Mouse (Mus musculus) forebrain, embryonic 16.5 days (tissue): ENCODE measurements at regions not wholly inside any gene's neighbourhood (a gene's known extent, or its start where the extent isn't known, plus 50 kb on each side); places are given as distances from the start of the nearest gene placed in this dataset.

Experiments
- ATAC-seq: fragments of 200-750 bp; cut with Nextera tagmentation; 2 replicates; pipeline ENCODE4 v1.8.0; 2017; ENCODE audit warnings: mild to moderate bottlenecking, moderate library complexity
- H3K27ac ChIP-seq: fragments of 300-500 bp; sonication (generic); 2 replicates; pipeline ENCODE4 v1.5.1; 2014; ENCODE audit warnings: low read length, control low read depth
- H3K27me3 ChIP-seq: fragments of 300-500 bp; sonication (generic); replicated peaks from 2 replicates; pipeline ENCODE4 v1.6.1; 2014; ENCODE audit warnings: low read length; ENCODE audit not compliant: control insufficient read depth, insufficient read depth
- H3K36me3 ChIP-seq: fragments of 300-500 bp; sonication (generic); 2 replicates; pipeline ENCODE4 v1.6.1; 2014; ENCODE audit not compliant: control insufficient read depth, insufficient read depth
- H3K4me1 ChIP-seq: fragments of 300-500 bp; sonication (generic); replicated peaks from 2 replicates; pipeline ENCODE4 v1.6.1; 2014; ENCODE audit warnings: low read length; ENCODE audit not compliant: control insufficient read depth, insufficient read depth
- H3K4me2 ChIP-seq: fragments of 300-500 bp; sonication (generic); 2 replicates; pipeline ENCODE4 v1.6.1; 2014; ENCODE audit warnings: mild to moderate bottlenecking, low read length, control low read depth
- H3K4me3 ChIP-seq: fragments of 300-500 bp; sonication (generic); replicated peaks from 2 replicates; pipeline ENCODE4 v1.5.1; 2014; ENCODE audit warnings: mild to moderate bottlenecking, low read length, control low read depth
- H3K9ac ChIP-seq: fragments of 300-500 bp; sonication (generic); replicated peaks from 2 replicates; pipeline ENCODE4 v1.6.1; 2014; ENCODE audit warnings: low read depth, low read length, control low read depth
- H3K9me3 ChIP-seq: fragments of 300-500 bp; sonication (generic); 2 replicates; pipeline ENCODE4 v1.6.1; 2016; ENCODE audit warnings: low read length; ENCODE audit not compliant: control insufficient read depth
- WGBS: fragments of 180-500 bp; shearing (Covaris S2); extraction: QIAGEN DNeasy Blood & Tissue Kit; methylation state at CpG from one replicate; pipeline ENCODE4 v1.1.7; 2014; 5-methylcytosine and 5-hydroxymethylcytosine counted together

- Histone ChIP-seq H3K9ac (no peak overlapping the region), H3K27ac (no peak overlapping the region), H3K4me2 (no peak overlapping the region), H3K9me3 (no peaks in the 10 kb centered on the region), H3K36me3 (no peaks in the 10 kb centered on the region), H3K27me3 (no peaks in the 10 kb centered on the region), H3K4me3 (no peak overlapping the region), H3K4me1 (peaks cover 21% of the 10 kb centered on the region)
- no peak for ATAC-seq
- WGBS = 89% methylated on average over 3 of the region's 3 CpGs
These were observed 145.0 kb upstream of the Lef1 start for GRCm38 (mm10) chr3:130965275-130965674.

GRCm38 (mm10) chr3:130964088-130964487 is 146.2 kb upstream of the Lef1 start:
- Histone ChIP-seq H3K4me1 (peaks cover 21% of the 10 kb centered on the region), H3K27ac (no peak overlapping the region), H3K9ac (no peak overlapping the region)

GRCm38 (mm10) chr3:130963625-130964024 is 146.6 kb upstream of the Lef1 start:
- peak overlapping the region; percentile 50 for H3K4me2 ChIP-seq
- H3K27ac ChIP-seq = peak overlapping the region; percentile 65
- H3K9me3 ChIP-seq = no peaks in the 10 kb centered on the region
- H3K4me3 ChIP-seq = peak overlapping the region; percentile 26
- peak; percentile 76 for ATAC-seq
- 4% methylated on average over 11 of the region's 11 CpGs for WGBS
- H3K27me3 ChIP-seq = 0 out of 2 replicates have a peak, but pooled peaks cover 2% of the 10 kb centered on the region
- peaks cover 21% of the 10 kb centered on the region for H3K4me1 ChIP-seq
- peak overlapping the region; percentile 19; the same call in 1 of the 2 replicates for H3K9ac ChIP-seq
- no peaks in the 10 kb centered on the region for H3K36me3 ChIP-seq

More at GRCm38 (mm10) chr3:130964088-130964487, 146.2 kb upstream of the Lef1 start:
- Histone ChIP-seq H3K4me2 (peak overlapping the region; percentile 50), H3K4me3 (no peak overlapping the region), H3K36me3 (no peaks in the 10 kb centered on the region), H3K9me3 (no peaks in the 10 kb centered on the region), H3K27me3 (0 out of 2 replicates have a peak, but pooled peaks cover 2% of the 10 kb centered on the region)
- 41% methylated on average over 6 of the region's 6 CpGs for WGBS
- ATAC-seq = no peak

GRCm38 (mm10) chr3:130962701-130963472 is 147.4 kb upstream of the Lef1 start:
- WGBS = 6% methylated on average over 12 of the region's 12 CpGs
- H3K27ac ChIP-seq = peak overlapping the region; percentile 65
- no peak overlapping the region; the same call in 1 of the 2 replicates for H3K9ac ChIP-seq

GRCm38 (mm10) chr3:130962151-130962633 is 148.1 kb upstream of the Lef1 start:
- no peaks in the 10 kb centered on the region for H3K36me3 ChIP-seq
- H3K27ac ChIP-seq = peak overlapping the region; percentile 34; the same call in 1 of the 2 replicates
- no peak overlapping the region for H3K4me3 ChIP-seq
- peak overlapping the region; percentile 27 for H3K4me2 ChIP-seq
- H3K27me3 ChIP-seq = 0 out of 2 replicates have a peak, but pooled peaks cover 2% of the 10 kb centered on the region
- H3K4me1 ChIP-seq = peaks cover 21% of the 10 kb centered on the region
- H3K9me3 ChIP-seq = no peaks in the 10 kb centered on the region
- H3K9ac ChIP-seq = peak overlapping the region; percentile 30; the same call in 1 of the 2 replicates
- ATAC-seq = peak; percentile 47
- 2% methylated on average over 14 of the region's 14 CpGs for WGBS

More at GRCm38 (mm10) chr3:130962701-130963472, 147.4 kb upstream of the Lef1 start:
- 0 out of 2 replicates have a peak, but pooled peaks cover 2% of the 10 kb centered on the region for H3K27me3 ChIP-seq
- peak overlapping the region; percentile 26 for H3K4me3 ChIP-seq
- H3K4me2 ChIP-seq = peak overlapping the region; percentile 50
- no peaks in the 10 kb centered on the region for H3K36me3 ChIP-seq
- H3K4me1 ChIP-seq = peaks cover 21% of the 10 kb centered on the region
- ATAC-seq = peak; percentile 65
- no peaks in the 10 kb centered on the region for H3K9me3 ChIP-seq

- H3K27me3 ChIP-seq = 0 out of 2 replicates have a peak, but pooled peaks cover 2% of the 10 kb centered on the region
- no peak for ATAC-seq
- H3K36me3 ChIP-seq = no peaks in the 10 kb centered on the region
- H3K4me2 ChIP-seq = peak overlapping the region; percentile 27
- H3K9me3 ChIP-seq = no peaks in the 10 kb centered on the region
- WGBS = 29% methylated on average over 6 of the region's 6 CpGs
- H3K9ac ChIP-seq = peak overlapping the region; percentile 30; the same call in 1 of the 2 replicates
- peaks cover 21% of the 10 kb centered on the region for H3K4me1 ChIP-seq
- H3K27ac ChIP-seq = 0 out of 2 replicates have a peak overlapping the region, but pooled peaks have one; percentile 4
- H3K4me3 ChIP-seq = no peak overlapping the region
These were observed 148.6 kb upstream of the Lef1 start for GRCm38 (mm10) chr3:130961704-130962103.

- no peak for ATAC-seq
- H3K9me3 ChIP-seq = peaks cover 3% of the 10 kb centered on the region; the same call in 1 of the 2 replicates
- H3K4me1 ChIP-seq = 0 out of 2 replicates have a peak, but pooled peaks cover 5% of the 10 kb centered on the region
- no peak overlapping the region for H3K9ac ChIP-seq
- no peak overlapping the region for H3K27ac ChIP-seq
- 67% methylated on average over 4 of the region's 4 CpGs for WGBS
- H3K4me2 ChIP-seq = no peak overlapping the region
- H3K36me3 ChIP-seq = no peaks in the 10 kb centered on the region
- 0 out of 2 replicates have a peak, but pooled peaks cover 2% of the 10 kb centered on the region for H3K27me3 ChIP-seq
- H3K4me3 ChIP-seq = no peak overlapping the region
These were observed 154.3 kb upstream of the Lef1 start for GRCm38 (mm10) chr3:130955958-130956357.

- no peak overlapping the region for H3K4me3 ChIP-seq
- 61% methylated on average over 2 of the region's 2 CpGs for WGBS
- no peak overlapping the region for H3K27ac ChIP-seq
- H3K4me2 ChIP-seq = no peak overlapping the region
- peaks cover 16% of the 10 kb centered on the region for H3K4me1 ChIP-seq
- H3K9ac ChIP-seq = no peak overlapping the region
- H3K9me3 ChIP-seq = peaks cover 3% of the 10 kb centered on the region; the same call in 1 of the 2 replicates
- ATAC-seq = no peak
- H3K36me3 ChIP-seq = no peaks in the 10 kb centered on the region
- H3K27me3 ChIP-seq = no peaks in the 10 kb centered on the region
These were observed 158.9 kb upstream of the Lef1 start for GRCm38 (mm10) chr3:130951381-130951780.

GRCm38 (mm10) chr3:130950872-130951271 is 159.4 kb upstream of the Lef1 start:
- Histone ChIP-seq H3K27ac (no peak overlapping the region), H3K4me2 (no peak overlapping the region), H3K9me3 (peaks cover 3% of the 10 kb centered on the region; the same call in 1 of the 2 replicates), H3K4me1 (peaks cover 16% of the 10 kb centered on the region), H3K27me3 (no peaks in the 10 kb centered on the region), H3K4me3 (no peak overlapping the region), H3K36me3 (no peaks in the 10 kb centered on the region), H3K9ac (no peak overlapping the region)
- no peak for ATAC-seq
- WGBS = 94% methylated on average over 6 of the region's 6 CpGs
